Mouse (Mus musculus) skeletal muscle tissue, adult 2 months (tissue): ENCODE results near the gene Dmrt1.
"Not testable (repeated sequence)": the region's sequence is repeated elsewhere in the genome, so short reads cannot be mapped to it uniquely, and the experiment has no call there.

Experiments used
- DNase-seq: peaks from one replicate; pipeline ENCODE4 v3.0.0-alpha.2; 2012; ENCODE audit warnings: low read depth, low spot score

Gene Dmrt1

DNA sequence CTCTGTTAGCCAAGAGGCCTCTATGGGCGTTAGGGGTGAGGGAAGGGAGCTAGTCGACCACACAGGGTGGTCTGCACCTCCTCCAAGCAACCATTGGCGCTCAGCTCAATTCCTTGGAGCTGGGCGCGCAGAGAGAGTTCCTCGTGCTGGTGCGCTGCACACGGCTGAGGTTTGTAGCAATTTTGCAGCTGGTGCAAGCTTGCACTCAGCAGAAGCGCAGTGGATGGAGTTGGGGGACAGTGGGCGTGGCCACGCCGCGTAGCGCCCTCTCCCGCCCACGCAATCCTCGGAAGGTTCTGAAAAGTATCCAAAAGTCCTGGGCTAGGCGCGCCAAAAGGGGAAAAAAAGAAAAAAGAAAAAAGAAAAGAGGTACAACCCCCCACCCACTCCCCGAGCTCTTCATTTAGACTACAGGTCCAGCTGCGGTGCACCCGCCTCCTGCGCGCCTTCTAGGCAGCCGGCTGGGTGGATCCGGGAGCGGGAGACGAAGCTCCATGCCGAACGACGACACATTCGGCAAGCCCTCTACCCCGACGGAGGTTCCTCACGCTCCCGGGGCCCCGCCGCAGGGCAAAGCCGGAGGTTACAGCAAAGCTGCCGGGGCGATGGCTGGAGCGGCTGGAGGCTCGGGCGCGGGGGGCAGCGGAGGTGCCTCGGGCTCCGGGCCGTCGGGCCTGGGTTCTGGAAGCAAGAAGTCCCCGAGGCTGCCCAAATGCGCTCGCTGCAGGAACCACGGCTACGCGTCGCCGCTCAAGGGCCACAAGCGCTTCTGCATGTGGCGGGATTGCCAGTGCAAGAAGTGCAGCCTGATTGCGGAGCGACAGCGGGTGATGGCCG lies at the start of gene Dmrt1:
Gene Dmrt1 (plus strand): TSS at position 259 of the 837 bp plus-strand sequence.
- DNase-seq = no peak

DNA sequence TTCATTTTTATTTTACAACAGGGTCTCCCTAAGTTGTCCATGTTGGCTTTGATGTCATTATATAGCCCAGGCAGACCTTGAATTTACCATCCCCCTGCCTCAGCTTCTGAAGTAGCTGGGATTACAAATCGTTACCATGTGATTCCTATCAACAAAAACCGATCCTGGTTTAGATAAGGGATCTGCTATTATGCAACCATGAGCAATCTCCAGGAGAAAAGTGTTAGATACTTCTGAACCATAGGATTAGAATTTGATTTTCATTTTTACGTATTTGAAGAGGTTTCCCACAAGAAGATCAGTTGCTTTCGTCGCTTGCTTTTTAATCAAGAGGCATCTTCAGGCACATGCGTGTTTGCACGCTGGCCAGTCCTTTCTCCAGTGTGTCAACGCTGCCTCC lies 44.7 kb upstream of the Dmrt1 start:
- DNase-seq = no peak

DNA sequence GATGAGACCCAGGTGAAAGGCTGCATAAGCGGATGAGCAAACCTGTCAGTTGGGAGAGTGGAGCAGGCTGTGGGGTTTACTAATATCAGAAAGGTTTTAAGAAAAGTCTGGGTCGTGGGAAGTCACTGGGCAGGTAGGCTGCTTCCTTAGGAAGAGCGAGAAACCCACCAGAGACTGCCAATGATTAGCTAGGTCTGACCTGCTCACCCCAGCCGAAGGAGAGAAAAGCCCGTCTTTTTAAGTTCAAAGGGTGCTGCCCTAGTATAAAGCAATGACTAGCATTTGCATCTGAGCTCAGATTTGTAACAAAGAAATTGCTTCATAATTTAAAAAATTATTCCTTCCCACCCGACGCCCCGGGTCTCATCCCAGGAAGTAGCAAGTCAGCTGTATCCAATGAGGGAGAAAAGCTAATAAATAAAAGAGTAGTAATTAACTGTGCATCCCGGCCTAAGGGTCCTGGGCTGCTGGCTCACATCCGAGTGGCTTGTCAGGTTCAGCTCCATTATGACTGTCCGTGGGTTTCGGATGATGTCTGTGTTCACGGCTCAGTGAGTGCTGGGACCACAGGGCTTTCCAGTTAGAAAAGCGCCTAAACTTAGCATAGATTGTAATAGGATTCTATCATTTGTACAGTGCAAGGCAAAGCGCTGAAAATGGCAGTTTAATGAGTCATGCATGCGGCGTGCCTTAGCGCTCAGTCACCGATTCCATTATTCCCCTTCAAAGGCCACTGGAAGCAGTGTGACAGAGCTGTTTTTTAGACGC lies 43.7 kb upstream of the Dmrt1 start:
- no peak for DNase-seq

DNA sequence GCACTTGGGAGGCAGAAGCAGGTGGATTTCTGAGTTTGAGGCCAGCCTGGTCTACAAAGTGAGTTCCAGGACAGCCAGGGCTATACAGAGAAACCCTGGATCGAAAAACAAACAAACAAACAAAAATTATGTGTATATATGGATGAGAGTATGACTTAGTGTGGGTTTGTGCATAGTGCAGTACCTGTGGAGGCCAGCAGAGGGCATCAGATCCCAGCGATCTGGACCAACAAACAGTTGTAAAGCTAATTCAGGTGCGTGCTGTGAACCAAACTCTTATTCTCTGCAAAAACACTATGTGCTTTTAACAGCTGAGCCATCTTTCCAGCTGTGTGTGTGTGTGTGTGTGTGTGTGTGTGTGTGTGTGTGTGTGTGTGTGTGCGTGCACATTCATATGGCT lies 29.6 kb upstream of the Dmrt1 start:
- not testable (repeated sequence) for DNase-seq

DNA sequence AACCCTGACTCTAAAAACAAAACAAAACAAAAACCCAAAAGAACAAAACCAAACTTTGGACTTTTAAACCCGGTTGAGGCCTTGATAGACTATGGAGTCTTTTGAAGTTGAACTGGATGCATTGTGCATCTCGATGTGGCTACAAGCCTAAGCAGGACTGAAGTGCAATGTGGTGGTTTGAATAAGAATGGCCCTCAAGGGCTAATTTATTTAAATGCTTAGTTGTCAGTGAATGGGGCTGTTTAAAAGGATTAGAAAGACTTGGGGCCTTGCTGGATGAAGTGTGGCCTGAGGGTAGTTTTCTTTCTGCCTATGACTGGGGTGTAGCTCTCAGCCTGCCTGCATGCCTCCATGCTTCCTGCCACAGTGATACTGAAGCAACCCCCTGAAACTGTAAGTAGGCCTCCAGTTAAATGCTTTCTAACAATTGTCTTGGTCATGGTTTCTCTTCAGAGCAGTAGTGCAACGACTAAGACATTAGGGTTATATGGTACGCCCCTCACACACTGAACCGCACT lies 26.2 kb upstream of the Dmrt1 start:
- DNase-seq = no peak

DNA sequence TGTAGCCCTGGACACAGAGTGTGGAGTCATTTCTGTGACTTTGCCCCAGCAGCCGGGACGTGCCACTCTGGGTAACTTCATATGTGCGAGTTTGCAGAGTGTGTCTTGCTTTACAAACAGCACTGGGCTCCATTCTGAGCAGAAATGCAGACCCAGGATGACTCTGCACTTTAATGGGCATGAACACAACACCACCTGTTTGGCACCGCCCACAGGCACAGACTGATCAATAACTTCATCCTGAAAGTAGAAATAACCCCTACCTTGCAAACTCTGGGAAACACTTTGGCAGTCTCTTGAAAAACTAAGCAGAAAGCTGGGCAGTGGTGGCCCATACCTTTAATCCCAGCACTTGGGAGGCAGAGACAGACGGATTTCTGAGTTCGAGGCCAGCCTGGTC lies 24.6 kb upstream of the Dmrt1 start:
- no peak for DNase-seq

DNA sequence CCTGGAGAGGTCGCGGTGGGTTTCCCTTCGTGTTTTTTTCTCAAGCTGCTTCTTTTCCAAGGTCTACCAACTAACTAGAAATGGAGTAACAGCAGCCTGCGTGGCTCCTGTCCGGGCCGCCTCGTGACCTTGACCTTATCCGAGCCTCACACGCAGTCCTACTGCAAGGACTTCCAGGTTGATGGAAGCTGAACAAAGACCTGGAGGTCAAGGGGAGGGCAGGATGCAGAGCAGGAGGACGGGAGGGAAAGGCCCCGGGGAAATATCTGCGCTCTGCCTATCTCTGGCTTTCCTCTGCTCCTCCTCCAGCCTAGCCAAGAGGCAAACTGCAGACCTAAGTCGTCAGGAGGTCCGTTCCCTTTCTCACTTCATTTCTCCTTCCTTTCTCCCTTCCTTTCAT lies 18.9 kb upstream of the Dmrt1 start:
- no peak for DNase-seq

DNA sequence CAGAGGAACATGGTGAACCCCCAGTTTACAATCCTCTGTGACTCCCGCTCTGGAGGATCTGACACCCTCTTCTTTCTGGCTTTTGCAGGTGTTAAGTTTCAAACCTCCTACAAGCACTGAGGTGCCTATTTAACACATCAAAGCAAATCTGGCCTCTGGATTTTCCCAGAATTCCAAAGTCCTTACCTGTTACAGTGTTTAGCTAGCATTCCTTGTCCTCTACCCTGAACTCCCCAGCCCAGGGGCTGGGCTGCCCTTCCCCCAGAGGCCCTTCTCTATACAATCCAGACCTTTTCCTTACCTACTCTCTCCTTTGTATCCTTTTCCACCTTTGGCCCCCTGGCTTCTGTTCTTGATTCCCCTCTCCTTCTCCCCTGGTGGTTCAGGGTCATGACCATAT lies 18.1 kb upstream of the Dmrt1 start:
- no peak for DNase-seq

DNA sequence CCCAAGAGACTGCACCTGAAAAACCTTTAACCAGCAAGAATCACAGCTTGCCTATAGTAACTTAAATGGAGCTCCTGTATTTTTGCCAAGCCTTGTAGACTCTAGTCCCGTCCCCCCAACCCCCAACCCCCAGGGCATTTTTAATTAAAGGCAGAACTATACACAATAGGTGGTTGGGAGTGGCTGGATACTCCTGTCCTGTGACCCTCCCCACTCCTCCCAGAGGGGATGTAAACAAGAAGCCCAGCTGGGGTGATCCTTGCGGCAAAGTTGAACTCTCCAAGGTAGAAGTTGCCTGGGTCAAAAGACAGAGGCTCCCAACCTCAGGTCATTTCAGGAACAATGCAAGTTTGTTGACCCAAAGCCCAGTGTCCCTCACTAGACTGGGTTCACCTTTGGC lies 16.9 kb upstream of the Dmrt1 start:
- no peak for DNase-seq

DNA sequence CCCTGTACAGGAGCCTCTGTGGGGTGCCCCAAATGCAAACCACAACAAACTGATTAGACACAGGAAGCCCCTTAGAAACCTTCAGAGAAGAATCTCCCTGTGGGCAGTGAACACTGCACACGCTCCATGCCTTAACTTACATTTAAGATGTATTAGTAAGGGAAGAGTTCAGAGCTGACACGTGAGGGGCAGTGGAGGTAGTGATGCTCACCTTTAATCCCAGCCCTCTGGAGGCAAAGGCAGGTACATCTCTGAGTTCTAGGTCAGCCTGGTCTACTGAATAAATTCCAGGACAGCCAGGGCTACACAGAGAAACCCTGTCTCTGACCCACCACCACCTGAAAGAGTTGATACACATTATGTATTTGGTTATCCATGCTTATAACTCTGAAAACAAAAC lies 15.9 kb upstream of the Dmrt1 start:
- no peak for DNase-seq

DNA sequence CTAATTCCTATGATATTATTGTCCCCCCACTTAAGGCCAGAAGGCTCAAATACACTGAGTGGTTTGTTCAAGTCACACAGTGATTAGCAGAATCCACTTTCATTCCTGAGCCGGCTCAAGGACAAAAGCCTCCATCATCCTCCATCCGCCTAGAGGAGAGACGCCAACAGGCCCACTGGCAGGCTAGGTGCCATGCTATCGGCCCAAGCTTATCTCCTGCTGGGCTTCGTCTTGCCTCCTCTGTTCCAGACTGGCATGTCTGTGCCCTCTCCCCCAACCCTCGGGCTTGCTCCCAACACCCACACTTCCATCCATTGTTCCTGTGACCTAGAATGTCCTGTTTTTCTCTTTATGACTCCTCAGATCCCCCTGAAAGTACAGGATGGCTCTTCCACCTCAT lies 8.0 kb upstream of the Dmrt1 start:
- DNase-seq = no peak

DNA sequence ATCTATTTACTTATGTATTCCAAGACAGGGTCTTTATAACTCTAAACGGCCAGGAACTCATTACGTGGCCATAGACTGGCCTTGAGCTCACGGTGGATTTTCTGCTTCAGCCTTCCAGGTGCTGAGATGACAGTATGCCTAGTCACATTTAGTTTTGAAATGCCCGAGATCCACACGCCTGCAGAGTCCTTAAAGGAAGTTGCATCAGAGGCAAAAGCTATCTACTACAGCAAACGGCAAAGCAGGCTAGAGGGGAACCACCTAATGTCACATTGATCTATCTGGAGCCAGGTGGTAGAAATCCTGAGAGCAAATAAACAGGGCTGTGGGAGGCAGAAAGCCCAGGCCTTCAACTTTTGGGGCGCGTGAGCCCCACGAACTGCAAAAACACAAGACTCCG lies 540 bp upstream of the Dmrt1 start:
- DNase-seq = no peak

DNA sequence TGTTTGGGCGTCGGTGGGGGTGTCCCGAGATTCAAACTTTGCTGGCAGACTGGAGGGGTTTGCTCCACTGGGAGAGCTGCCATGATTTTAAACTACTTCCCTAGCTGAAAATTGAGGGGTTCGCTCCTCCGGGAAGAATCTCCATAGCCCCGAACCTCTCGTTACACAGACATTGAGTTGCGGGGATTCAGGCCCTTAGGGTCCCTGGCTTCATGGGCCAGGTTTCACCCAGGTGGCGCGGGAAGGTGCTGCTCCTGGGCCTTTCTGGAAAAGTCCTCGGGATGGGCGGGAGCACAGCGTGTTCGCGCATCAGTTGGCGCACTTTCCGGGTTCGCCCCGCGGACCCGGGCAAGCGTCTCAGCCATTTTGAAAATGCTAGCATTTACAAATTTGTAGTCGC lies 1.2 kb downstream of the Dmrt1 start:
- DNase-seq = no peak

DNA sequence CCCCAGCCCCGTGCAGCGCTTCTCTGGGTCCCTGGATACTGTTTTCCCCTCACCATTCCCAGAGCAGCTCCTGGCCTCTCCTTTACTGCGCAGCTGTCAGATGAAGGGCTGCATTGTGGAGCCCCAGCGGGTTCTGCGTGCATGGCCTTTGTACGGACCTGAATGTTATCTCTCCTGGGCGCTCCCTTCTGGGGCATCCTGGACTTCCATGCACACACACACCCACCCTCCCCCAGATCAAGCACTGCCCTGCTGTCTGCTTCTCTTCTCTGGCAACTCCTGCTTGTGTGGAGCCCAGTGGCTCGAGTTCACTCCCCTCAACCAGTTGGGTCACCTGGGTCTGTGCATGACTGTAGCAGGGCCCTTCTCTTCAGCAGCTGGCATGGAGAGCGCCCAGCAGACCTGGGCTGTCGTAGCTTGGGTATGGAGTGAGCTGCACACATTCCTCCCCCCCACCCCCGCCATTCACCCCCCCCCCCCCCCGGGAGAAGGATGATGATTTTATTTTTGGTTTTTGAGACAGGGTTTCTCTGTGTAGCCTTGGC lies 9.6 kb downstream of the Dmrt1 start:
- DNase-seq = no peak

DNA sequence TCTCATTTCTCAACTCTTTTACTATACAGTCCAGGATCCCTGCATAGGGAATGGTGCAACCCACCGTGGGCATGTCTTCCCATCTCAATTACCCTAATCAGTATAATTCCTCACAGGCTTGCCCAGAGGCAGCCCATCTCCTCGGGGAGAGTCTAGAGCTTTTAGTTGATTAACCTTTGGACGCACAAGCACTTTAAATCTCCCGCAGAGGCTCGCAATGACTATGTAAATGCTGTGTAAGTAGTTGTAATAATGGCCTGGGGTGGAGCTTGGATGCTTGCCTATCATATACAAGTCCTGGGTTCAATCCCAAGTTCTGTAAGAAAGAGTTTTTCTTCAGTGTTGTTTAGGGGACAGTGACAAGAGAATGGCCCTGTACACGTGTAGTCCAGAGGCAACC lies 18.7 kb downstream of the Dmrt1 start:
- no peak for DNase-seq

DNA sequence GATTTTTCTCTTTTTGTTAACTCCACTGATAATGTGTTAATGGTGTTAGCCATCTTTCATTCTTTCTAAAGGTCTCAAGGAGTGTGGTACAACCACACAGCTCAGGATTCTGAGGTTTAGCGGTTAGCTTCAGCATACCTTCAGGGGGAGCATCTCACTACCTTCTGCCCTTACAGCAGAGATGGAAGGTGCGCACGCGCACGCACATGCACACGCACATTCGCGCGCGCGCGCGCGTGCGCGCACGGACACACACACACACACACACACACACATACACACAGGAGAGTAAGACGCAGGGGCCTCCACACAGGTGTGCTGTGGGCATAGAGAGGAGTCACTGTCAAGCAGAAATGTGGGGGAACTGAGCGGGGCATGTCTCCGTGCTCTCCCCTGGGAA lies 20.3 kb downstream of the Dmrt1 start:
- no peak for DNase-seq

DNA sequence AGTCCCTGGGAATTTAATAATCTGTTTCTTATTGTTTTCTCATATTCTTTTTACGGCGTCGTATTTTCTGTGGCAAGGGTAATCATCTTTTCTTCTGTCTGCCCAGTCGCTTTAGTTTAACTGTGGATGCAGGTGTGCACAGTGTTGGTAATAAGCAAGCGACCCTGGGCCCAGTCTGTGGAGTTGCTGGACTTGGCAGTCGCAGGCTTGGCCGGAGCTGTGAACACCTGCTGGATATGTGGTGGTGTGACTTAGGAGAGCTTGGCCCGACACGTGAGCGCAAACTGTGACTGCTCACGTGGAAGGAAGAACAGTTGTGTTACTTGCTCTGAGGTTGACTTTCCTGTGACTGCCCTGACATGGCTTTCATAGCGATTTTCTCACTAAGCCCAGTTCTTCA lies 24.3 kb downstream of the Dmrt1 start:
- DNase-seq = no peak

DNA sequence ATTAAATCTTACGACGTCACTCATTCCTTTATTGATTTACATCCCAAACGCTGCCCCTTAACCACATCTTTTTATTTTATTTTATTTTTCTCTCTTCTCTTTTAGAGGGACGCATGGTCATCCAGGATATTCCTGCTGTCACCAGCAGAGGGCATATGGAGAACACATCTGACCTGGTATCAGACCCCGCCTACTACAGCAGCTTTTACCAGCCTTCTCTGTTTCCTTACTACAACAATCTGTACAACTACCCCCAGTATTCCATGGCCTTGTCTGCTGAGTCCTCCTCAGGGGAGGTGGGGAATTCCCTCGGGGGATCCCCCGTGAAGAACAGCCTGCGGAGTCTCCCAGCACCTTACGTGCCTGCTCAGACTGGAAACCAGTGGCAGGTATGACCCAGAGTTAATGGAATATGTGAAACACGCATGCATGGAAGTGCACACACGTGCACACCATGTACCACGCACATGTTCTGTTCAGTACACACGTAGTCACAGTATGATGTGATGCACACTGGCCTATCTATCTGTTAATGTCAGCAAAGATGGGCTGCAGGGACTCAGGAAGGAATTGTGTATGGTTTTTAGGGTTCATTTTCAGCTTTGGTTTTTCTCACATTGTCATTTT lies 40.4 kb downstream of the Dmrt1 start:
- DNase-seq = peak; percentile 34

DNA sequence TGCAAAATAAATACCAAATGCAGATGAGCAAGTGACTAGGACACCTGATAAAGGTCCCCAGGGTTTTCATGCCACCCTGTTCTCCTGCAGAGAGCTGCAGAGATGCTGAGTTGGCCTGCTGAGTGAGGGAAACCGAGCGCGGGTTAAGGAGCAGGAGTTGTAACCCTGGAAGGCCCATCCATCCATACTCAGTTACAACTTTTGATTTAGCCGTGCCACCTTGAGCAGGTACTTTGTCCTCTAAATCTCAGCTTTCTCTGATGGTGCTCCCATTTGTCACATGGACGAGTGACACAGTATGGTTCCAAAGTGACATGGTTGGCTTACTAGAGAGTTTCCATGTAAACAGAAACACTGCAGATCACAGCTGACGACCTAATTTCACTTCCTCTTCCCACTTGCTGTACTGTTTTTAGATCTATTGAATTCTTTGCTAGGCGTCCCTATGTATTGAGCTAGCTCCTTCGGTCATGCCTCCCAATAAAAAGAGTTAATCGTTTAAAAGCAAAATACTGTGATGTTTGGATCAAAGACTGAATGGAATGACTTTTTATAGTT lies 41.7 kb downstream of the Dmrt1 start:
- peak; percentile 6 for DNase-seq

DNA sequence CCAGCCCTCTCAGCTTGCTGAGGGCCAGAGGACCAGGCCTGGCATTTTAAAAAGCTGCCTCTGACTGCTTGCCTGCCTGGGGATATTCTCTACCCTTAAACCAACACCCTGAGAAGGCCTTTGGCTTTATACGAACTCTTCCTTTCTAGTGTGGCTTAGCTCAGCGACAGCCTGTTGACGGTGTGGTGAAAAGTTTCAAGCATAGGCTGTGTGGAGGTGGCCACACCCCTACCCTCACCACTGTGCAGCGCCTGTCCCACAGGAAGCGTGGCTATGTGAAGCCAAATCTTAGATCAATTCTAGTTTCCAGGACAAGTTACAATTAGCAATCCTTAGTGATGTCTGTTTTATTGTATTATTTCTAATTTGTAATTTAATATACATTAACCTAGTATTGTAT lies 44.9 kb downstream of the Dmrt1 start:
- DNase-seq = no peak

DNA sequence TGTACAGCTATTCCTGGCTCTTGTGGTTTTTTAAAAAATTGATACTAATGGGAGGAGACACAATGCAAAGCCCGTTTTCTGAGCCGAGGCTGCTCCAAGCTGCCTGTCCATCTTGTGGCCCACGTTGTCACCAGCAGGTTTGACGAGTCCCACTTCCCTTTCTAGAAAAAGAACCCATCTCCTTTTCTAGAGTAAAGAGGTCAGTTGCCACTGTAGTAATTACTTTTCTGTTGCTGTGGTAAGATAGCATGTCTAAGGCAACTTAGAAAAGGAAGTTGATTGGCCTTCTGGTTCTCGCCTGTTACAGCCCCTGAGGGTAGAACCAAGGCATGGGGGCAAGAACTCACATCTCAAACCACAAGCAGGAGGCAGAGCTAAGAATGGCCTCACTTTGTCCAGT lies 45.6 kb downstream of the Dmrt1 start:
- DNase-seq = no peak

DNA sequence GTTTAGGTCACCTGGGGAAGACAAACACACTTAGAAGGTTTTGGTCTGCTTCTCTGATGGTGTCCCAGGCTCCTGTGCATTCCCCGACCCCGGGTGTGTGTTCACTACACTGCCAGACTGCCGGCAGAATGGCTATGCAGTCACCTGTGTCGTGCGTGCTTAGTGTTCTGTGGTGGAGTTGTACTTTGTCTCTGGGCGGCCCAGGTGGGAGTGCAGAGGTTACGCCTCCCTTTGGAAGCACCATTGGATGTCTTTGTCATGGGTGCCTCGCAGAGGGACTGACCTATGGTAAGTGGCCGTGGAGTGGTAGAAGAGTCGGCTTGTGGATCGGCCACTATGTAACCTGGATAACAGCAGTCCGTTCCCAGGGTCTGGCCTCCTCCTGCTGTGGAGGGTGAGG lies 59.0 kb downstream of the Dmrt1 start:
- no peak for DNase-seq
